In genomic region chr2:57115181-57115863, GRCm38 (mm10) we compare ENCODE assay signal across 8 mouse cellular contexts. TPM values are rescaled to one million over a fixed set of nuclear protein-coding genes. Genes with fewer than 3 reads are reported as not detected.
DNase-seq lines count a peak whose midpoint lies in the region; ATAC-seq lines count a peak whose summit lies in the region.

No protein-coding gene starts in this region.

- H3K4me3 ChIP-seq in lung, embryonic 16.5 days (ENCODE audit: low read length), result peak overlapping the region; percentile 74
- H3K4me3 ChIP-seq in hindbrain, embryonic 13.5 days, result peak overlapping the region; percentile 81
- H3K4me3 ChIP-seq in midbrain, embryonic 12.5 days, result peak overlapping the region; percentile 80

- H3K9me3 ChIP-seq in lung, embryonic 16.5 days (ENCODE audit: control insufficient read depth, low read length), result no peaks in the 10 kb centered on the region; the same call in 1 of the 2 replicates
- H3K9me3 ChIP-seq in hindbrain, embryonic 13.5 days, result no peaks in the 10 kb centered on the region
- no peaks in the 10 kb centered on the region for H3K9me3 ChIP-seq in midbrain, embryonic 12.5 days

- 0 out of 2 replicates have a peak, but pooled peaks have one; percentile 0 for ATAC-seq in lung, embryonic 16.5 days (ENCODE audit: low read depth)
- peak; percentile 17; the same call in 1 of the 2 replicates for ATAC-seq in hindbrain, embryonic 13.5 days (ENCODE audit: low FRiP score)
- no peak; the same call in 1 of the 2 replicates for ATAC-seq in midbrain, embryonic 12.5 days (ENCODE audit: low FRiP score, low read depth)

- H3K27me3 ChIP-seq in lung, embryonic 16.5 days (ENCODE audit: control insufficient read depth, insufficient read depth, low read depth, low read length), result peaks cover 34% of the 10 kb centered on the region
- peaks cover 57% of the 10 kb centered on the region for H3K27me3 ChIP-seq in hindbrain, embryonic 13.5 days
- peaks cover 67% of the 10 kb centered on the region for H3K27me3 ChIP-seq in midbrain, embryonic 12.5 days

- no peak for DNase-seq in lung, postnatal 10 days
- DNase-seq in cerebellum, adult 9-11 months, result peak; percentile 65
- no peak for DNase-seq in ovary, adult 18-20 months (ENCODE audit: low spot score)
- no peak for DNase-seq in adrenal gland, postnatal 25 days
- DNase-seq in frontal cortex, postnatal 10 days (ENCODE audit: low spot score in 2 of 2), result no peak

- H3K9ac ChIP-seq in lung, embryonic 16.5 days (ENCODE audit: low read length), result peak overlapping the region; percentile 74
- H3K9ac ChIP-seq in hindbrain, embryonic 13.5 days, result peak overlapping the region; percentile 72
- peak overlapping the region; percentile 65 for H3K9ac ChIP-seq in midbrain, embryonic 12.5 days (replicated peaks)

- peak overlapping the region; percentile 99 for H3K4me2 ChIP-seq in lung, embryonic 16.5 days (ENCODE audit: low read depth, low read length)
- H3K4me2 ChIP-seq in hindbrain, embryonic 13.5 days, result peak overlapping the region; percentile 97
- peak overlapping the region; percentile 96 for H3K4me2 ChIP-seq in midbrain, embryonic 12.5 days (replicated peaks)

- H3K4me1 ChIP-seq in lung, embryonic 16.5 days (replicated peaks; ENCODE audit: control insufficient read depth, insufficient read depth, low read length), result peaks cover 3% of the 10 kb centered on the region; the same call in 1 of the 2 replicates
- H3K4me1 ChIP-seq in hindbrain, embryonic 13.5 days (replicated peaks), result peaks cover 46% of the 10 kb centered on the region
- peaks cover 42% of the 10 kb centered on the region for H3K4me1 ChIP-seq in midbrain, embryonic 12.5 days

- H3K36me3 ChIP-seq in lung, embryonic 16.5 days (ENCODE audit: control insufficient read depth, insufficient read depth, low read length), result no peaks in the 10 kb centered on the region
- H3K36me3 ChIP-seq in hindbrain, embryonic 13.5 days, result no peaks in the 10 kb centered on the region
- no peaks in the 10 kb centered on the region for H3K36me3 ChIP-seq in midbrain, embryonic 12.5 days

- WGBS in lung, embryonic 16.5 days, result 0% methylated on average over 25 of the region's 25 CpGs
- 0% methylated on average over 25 of the region's 25 CpGs for whole genome bisulfite sequencing in hindbrain, embryonic 13.5 days
- under 1% methylated on average over 25 of the region's 25 CpGs for WGBS in midbrain, embryonic 12.5 days

- no peak overlapping the region for H3K27ac ChIP-seq in lung, embryonic 16.5 days (ENCODE audit: low read length)
- H3K27ac ChIP-seq in hindbrain, embryonic 13.5 days, result peak overlapping the region; percentile 55; the same call in 1 of the 2 replicates
- no peak overlapping the region for H3K27ac ChIP-seq in midbrain, embryonic 12.5 days (replicated peaks)

RNA-seq across cellular contexts. Expression of gene Nr4a2, which starts 8.5 kb away (rescaled TPM):
- 3.4 and 4.4 TPM in 2 replicates for polyA plus RNA-seq in lung, embryonic 16.5 days (2015; fragmentation: Nextera tagmentation; extraction: Ambion mirVana)
- 25.7 and 28.6 TPM in 2 replicates for polyA plus RNA-seq in hindbrain, embryonic 13.5 days (2015; fragmentation: Nextera tagmentation; extraction: Ambion mirVana)
- polyA plus RNA-seq in midbrain, embryonic 12.5 days (2016; fragmentation: Nextera tagmentation; extraction: Ambion mirVana), result 31.4 and 35.2 TPM in 2 replicates
- 6.8 and 9.9 TPM in 2 replicates for total RNA-seq in adrenal gland, postnatal 25 days (2021)
